In genomic region chr14:8948751-8949150, GRCm38 (mm10) we compare ENCODE assay signal across 25 mouse cellular contexts.
DNase-seq lines count a peak whose midpoint lies in the region; ATAC-seq and TF ChIP-seq lines count a peak whose summit lies in the region.
"Had no signal": no experiment of that assay in that cellular context is flagged by ENCODE, and none has a peak within 500 bp of the region (broad histone marks: within the 10 kb centered on the region; RNA-seq: fewer than 3 reads in every experiment).

No protein-coding gene starts in this region.

- no peak for ATAC-seq in midbrain, postnatal 0 days (ENCODE audit: low FRiP score)
- ATAC-seq: activated CD4-positive, CD25-positive, alpha-beta regulatory T cell, adult 4 months; CD4-positive, CD25-positive, alpha-beta regulatory T cell, adult 4 months; forebrain, embryonic 13.5 days; forebrain, embryonic 15.5 days had no signal

- 70% methylated on average over 2 of the region's 2 CpGs for WGBS in midbrain, postnatal 0 days

- no peaks in the 10 kb centered on the region for H3K36me3 ChIP-seq in midbrain, postnatal 0 days (ENCODE audit: insufficient read depth, low read length)
- H3K36me3 ChIP-seq: embryonic facial prominence, embryonic 10.5 days; embryonic facial prominence, embryonic 12.5 days; forebrain, embryonic 10.5 days; forebrain, embryonic 15.5 days; G1E had no signal

- H3K4me1 ChIP-seq in midbrain, postnatal 0 days (ENCODE audit: insufficient read depth, low read length) = no peaks in the 10 kb centered on the region
- H3K4me1 ChIP-seq: embryonic facial prominence, embryonic 10.5 days; forebrain, embryonic 10.5 days; forebrain, embryonic 13.5 days had no signal

- no peak for TF ChIP-seq CTCF in midbrain, postnatal 0 days (IDR thresholded peaks at IDR 0.05)

- H3K9me3 ChIP-seq in midbrain, postnatal 0 days (ENCODE audit: low read length) = no peaks in the 10 kb centered on the region
- H3K9me3 ChIP-seq: embryonic facial prominence, embryonic 10.5 days; embryonic facial prominence, embryonic 12.5 days; forebrain, embryonic 10.5 days; forebrain, embryonic 13.5 days; forebrain, embryonic 15.5 days; G1E had no signal

- DNase-seq in right cerebral cortex, adult 18-20 months = peak; percentile 5
- DNase-seq in right cerebral cortex, postnatal 10 days (ENCODE audit: low spot score in 2 of 2) = no peak
- DNase-seq in NIH3T3 (ENCODE audit: low read depth) = peak; percentile 62
- DNase-seq in brain, adult 2 months (ENCODE audit: low read depth, low spot score) = peak; percentile 11
- DNase-seq in midbrain, postnatal 0 days (ENCODE audit: low spot score) = no peak
- no peak for DNase-seq in cerebellum, adult 11 months
- DNase-seq in cerebellum, postnatal 25 days = no peak
- DNase-seq: adrenal gland, adult 8-10 months; adrenal gland, postnatal 14 days; adrenal gland, postnatal 36 days; B cell, adult 2 months; cerebellum, adult 11-12 months; cerebellum, adult 2 months; cerebellum, adult 9-10 months; cerebellum, postnatal 36 days; forebrain, postnatal 0 days had no signal

- no peak overlapping the region for H3K4me2 ChIP-seq in midbrain, postnatal 0 days (ENCODE audit: low read depth, low read length, poor library complexity, severe bottlenecking)
- H3K4me2 ChIP-seq: embryonic facial prominence, embryonic 12.5 days; forebrain, embryonic 13.5 days; forebrain, embryonic 15.5 days had no signal

- no peak overlapping the region for H3K27ac ChIP-seq in midbrain, postnatal 0 days (ENCODE audit: low read depth, low read length)
- H3K27ac ChIP-seq: embryonic facial prominence, embryonic 10.5 days; embryonic facial prominence, embryonic 12.5 days; forebrain, embryonic 10.5 days; forebrain, embryonic 13.5 days; forebrain, embryonic 15.5 days had no signal

- no peak overlapping the region for H3K4me3 ChIP-seq in midbrain, postnatal 0 days (ENCODE audit: low read depth, low read length)
- H3K4me3 ChIP-seq: embryonic facial prominence, embryonic 10.5 days; embryonic facial prominence, embryonic 12.5 days; forebrain, embryonic 10.5 days; forebrain, embryonic 13.5 days; forebrain, embryonic 15.5 days had no signal

- H3K27me3 ChIP-seq in midbrain, postnatal 0 days (ENCODE audit: insufficient read depth, low read length) = no peaks in the 10 kb centered on the region
- H3K27me3 ChIP-seq: CH12.LX; embryonic facial prominence, embryonic 12.5 days; forebrain, embryonic 13.5 days; forebrain, embryonic 15.5 days had no signal

- no peak overlapping the region for H3K9ac ChIP-seq in midbrain, postnatal 0 days (replicated peaks; ENCODE audit: low read length, poor library complexity, severe bottlenecking)
- H3K9ac ChIP-seq: embryonic facial prominence, embryonic 12.5 days; forebrain, embryonic 13.5 days; forebrain, embryonic 15.5 days; forebrain, postnatal 0 days had no signal

Comparison
In these comparisons a context has a peak if more than half of its experiments do, and no peak if none do; other contexts are left out.
1. DNase-seq: peak in right cerebral cortex, adult 18-20 months (single experiment), NIH3T3 (single experiment) and brain, adult 2 months (single experiment); none in right cerebral cortex, postnatal 10 days (0 of 2), midbrain, postnatal 0 days (single experiment), cerebellum, adult 11 months (single experiment) and cerebellum, postnatal 25 days (0 of 2).